Mouse (Mus musculus) heart, embryonic 16.5 days (tissue): ENCODE data around the gene Vil1. TPM values are rescaled to one million over a fixed set of nuclear protein-coding genes. Genes with fewer than 3 reads are reported as not detected.

Source experiments
- ATAC-seq: fragments of 200-750 bp; cut with Nextera tagmentation; replicated peaks from 2 replicates; pipeline ENCODE4 v1.8.0; 2017; ENCODE audit warnings: moderate number of reproducible peaks; ENCODE audit not compliant: insufficient read depth, low FRiP score; ENCODE audit errors: extremely low read depth
- H3K27ac ChIP-seq: fragments of 300-500 bp; sonication (generic); 2 replicates; pipeline ENCODE4 v1.5.1; 2014; ENCODE audit warnings: mild to moderate bottlenecking, low read length, control low read depth, moderate library complexity
- H3K27me3 ChIP-seq: fragments of 300-500 bp; sonication (generic); 2 replicates; pipeline ENCODE4 v1.6.1; 2014; ENCODE audit warnings: low read length, mixed read lengths; ENCODE audit not compliant: control insufficient read depth, insufficient read depth
- H3K36me3 ChIP-seq: fragments of 300-500 bp; sonication (generic); 2 replicates; pipeline ENCODE4 v1.6.1; 2014; ENCODE audit not compliant: control insufficient read depth, insufficient read depth
- H3K4me1 ChIP-seq: fragments of 300-500 bp; sonication (generic); 2 replicates; pipeline ENCODE4 v1.6.1; 2014; ENCODE audit warnings: low read length, mixed read lengths; ENCODE audit not compliant: control insufficient read depth, insufficient read depth
- H3K4me2 ChIP-seq: fragments of 300-500 bp; sonication (generic); 2 replicates; pipeline ENCODE4 v1.6.1; 2014; ENCODE audit warnings: low read depth, mild to moderate bottlenecking, control low read depth, low read length
- H3K4me3 ChIP-seq: fragments of 300-500 bp; sonication (generic); 2 replicates; pipeline ENCODE4 v1.5.1; 2014; ENCODE audit warnings: mild to moderate bottlenecking, control low read depth, low read length
- H3K9ac ChIP-seq: fragments of 300-500 bp; sonication (generic); 2 replicates; pipeline ENCODE4 v1.6.1; 2014; ENCODE audit warnings: low read length, control low read depth
- H3K9me3 ChIP-seq: fragments of 300-500 bp; sonication (generic); replicated peaks from 2 replicates; pipeline ENCODE4 v1.6.1; 2016; ENCODE audit warnings: low read length; ENCODE audit not compliant: control insufficient read depth
- WGBS: fragments of 180-500 bp; shearing (Covaris S2); extraction: QIAGEN DNeasy Blood & Tissue Kit; methylation state at CpG from one replicate; pipeline ENCODE4 v1.1.7; 2014; 5-methylcytosine and 5-hydroxymethylcytosine counted together
- polyA plus RNA-seq: library from polyadenylated mRNA; unstranded; fragments of >200 nt; fragmentation: Nextera tagmentation; extraction: Ambion mirVana; gene quantifications from 2 replicates; pipeline ENCODE4 v1.2.1, GENCODE M21; 2015

Vil1 gene
- polyA plus RNA-seq, 1 experiment from 2014 or later: 1.7 TPM

DNA sequence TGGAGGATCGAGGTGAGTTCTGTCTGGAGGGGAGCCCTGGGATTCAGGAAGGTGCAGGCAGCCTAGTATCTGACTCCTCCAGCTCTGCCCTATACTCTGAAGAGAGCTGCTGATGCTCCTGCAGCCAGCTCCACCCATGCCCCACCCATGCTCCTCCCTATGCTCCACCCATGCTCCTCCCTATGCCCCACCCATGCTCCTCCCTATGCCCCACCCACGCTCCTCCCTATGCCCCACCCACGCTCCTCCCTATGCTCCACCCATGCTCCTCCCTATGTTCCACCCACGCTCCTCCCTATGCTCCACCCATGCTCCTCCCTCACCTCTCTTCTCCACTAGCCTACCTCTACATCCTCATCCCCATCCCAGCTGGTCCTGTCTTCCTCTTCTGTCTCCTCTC is 6.0 kb downstream of the Vil1 start:
- Histone ChIP-seq H3K27ac (no peak overlapping the region), H3K36me3 (no peaks in the 10 kb centered on the region), H3K4me1 (peaks cover 2% of the 10 kb centered on the region; the same call in 1 of the 2 replicates), H3K4me3 (no peak overlapping the region), H3K9me3 (no peaks in the 10 kb centered on the region), H3K27me3 (no peaks in the 10 kb centered on the region), H3K9ac (no peak overlapping the region), H3K4me2 (no peak overlapping the region)
- WGBS: 47% methylated on average over 4 of the region's 4 CpGs
- no peak for ATAC-seq

DNA sequence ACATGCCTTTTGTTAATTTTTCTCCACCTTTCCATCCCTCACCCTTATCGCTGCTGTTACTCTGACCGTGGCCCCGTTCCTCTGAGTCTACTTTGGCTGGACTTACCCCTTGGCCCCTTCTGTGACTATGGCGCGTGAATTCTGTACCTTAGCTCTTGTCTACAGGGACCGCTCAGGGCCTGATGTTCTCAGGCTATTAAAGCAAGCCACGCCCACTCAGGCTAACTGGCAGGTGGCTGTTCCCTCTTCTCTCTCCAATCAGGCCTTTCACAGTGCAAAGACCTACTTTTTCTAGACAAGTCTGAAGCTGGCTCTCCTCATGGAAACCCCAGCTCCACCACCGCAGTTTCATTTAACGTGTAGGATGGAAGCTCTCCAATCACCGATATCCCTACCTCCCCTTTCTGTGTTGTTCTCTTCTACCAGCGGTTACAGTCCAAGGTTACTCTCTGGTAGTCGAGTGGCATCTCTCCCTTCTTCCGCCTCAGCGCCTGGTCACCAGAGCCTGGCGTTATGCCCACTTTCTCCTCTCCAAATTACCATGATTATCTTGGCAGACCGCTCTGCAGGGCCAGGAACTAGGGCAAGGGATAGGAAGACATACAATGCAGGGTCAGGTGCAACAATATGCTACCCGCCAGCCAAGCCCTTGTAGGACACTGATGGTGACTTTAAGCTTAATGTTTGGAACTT is 9.7 kb downstream of the Vil1 start:
- peaks cover 7% of the 10 kb centered on the region for H3K4me1 ChIP-seq
- no peak overlapping the region for H3K9ac ChIP-seq
- no peaks in the 10 kb centered on the region for H3K9me3 ChIP-seq
- no peak overlapping the region for H3K27ac ChIP-seq
- no peaks in the 10 kb centered on the region for H3K27me3 ChIP-seq
- no peak overlapping the region for H3K4me2 ChIP-seq
- H3K4me3 ChIP-seq: no peak overlapping the region
- WGBS: 66% methylated on average over 17 of the region's 17 CpGs
- no peaks in the 10 kb centered on the region for H3K36me3 ChIP-seq
- ATAC-seq: no peak

DNA sequence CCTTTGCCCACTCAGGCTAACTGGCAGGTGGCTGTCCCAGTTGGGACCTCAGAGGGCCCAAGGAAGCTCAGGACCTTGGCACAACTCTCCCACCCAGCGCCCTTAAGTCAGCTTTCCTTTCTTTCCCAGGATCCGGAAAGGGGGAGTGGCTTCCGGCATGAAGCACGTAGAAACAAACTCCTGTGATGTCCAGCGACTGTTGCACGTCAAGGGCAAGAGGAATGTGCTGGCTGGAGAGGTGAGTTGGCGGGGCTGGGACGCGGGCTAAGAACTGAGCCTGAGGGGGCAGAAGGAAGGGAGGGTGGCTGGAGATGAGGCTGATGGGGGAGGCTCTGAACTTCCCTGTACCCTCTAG is 10.2 kb downstream of the Vil1 start:
- Histone ChIP-seq H3K36me3 (no peaks in the 10 kb centered on the region), H3K9me3 (no peaks in the 10 kb centered on the region), H3K4me1 (peaks cover 7% of the 10 kb centered on the region), H3K27ac (no peak overlapping the region), H3K4me2 (no peak overlapping the region), H3K4me3 (no peak overlapping the region), H3K27me3 (no peaks in the 10 kb centered on the region), H3K9ac (no peak overlapping the region)
- 40% methylated on average over 9 of the region's 9 CpGs for WGBS
- no peak for ATAC-seq

DNA sequence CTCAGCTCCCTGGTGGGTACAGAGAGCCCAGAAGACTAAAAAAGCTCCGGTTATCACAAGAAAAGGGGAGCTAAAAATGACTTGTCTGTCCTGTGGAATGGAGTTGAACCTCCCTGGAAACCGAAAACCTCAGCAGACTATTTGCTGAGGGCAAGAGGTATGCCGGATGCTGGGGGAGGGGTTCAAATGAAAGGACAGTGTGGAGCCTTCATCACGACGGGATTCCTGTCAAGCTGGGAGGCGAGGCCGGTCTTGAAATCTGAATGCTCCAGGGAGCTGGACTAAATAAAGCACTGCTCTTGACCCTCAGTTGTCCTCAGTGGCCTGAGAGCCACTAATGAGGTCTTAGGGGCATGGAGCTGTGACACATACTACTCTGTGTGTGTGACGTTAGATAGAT is 14.0 kb downstream of the Vil1 start:
- Histone ChIP-seq H3K9me3 (no peaks in the 10 kb centered on the region), H3K4me2 (no peak overlapping the region), H3K36me3 (no peaks in the 10 kb centered on the region), H3K4me1 (peaks cover 7% of the 10 kb centered on the region), H3K27me3 (no peaks in the 10 kb centered on the region; the same call in 1 of the 2 replicates), H3K9ac (no peak overlapping the region), H3K4me3 (no peak overlapping the region), H3K27ac (no peak overlapping the region)
- ATAC-seq: no peak
- WGBS: 29% methylated on average over 8 of the region's 8 CpGs

DNA sequence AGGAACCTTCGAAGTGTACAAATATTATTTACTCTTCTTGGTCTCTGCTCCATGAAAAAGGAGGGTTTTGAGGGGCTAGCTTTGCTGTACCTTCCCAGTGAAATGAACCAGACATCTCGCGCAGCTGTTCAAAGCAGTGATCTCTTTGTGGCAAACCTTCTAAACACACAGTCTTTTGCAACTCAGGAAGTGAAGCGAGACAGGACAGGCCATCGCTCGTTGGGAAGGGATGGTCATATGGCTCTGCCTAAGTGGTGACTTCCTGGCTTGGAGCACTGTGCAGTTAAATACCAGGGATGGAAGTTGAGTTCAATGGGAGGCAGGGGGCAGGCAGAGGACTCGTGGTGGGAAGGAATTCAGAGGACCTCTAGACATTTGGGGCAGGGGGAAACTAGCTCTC is 16.7 kb downstream of the Vil1 start:
- Histone ChIP-seq H3K9ac (no peak overlapping the region), H3K36me3 (no peaks in the 10 kb centered on the region), H3K4me3 (no peak overlapping the region), H3K27me3 (no peaks in the 10 kb centered on the region; the same call in 1 of the 2 replicates), H3K4me2 (no peak overlapping the region), H3K9me3 (no peaks in the 10 kb centered on the region), H3K4me1 (peaks cover 5% of the 10 kb centered on the region), H3K27ac (no peak overlapping the region)
- no peak for ATAC-seq
- WGBS: 61% methylated on average over 7 of the region's 7 CpGs

DNA sequence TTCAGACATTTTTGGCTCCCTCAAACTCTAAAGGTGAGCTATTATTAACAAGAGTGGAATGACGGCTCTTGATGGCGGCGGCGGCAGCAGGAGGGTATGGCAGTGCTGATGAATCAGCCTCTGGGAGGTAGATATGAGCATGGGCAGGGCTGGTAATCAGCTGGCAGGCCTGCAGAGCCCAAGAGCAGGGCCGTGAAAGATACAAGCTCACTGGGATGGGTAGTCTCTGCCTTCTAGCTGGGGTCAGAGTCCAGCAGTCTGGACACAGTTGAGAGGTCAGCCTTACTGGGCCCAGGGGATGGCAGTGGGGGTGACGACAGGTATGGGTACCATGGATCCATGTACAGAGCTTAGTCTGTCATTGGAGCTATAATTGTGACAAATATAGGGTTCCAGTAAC is 24.0 kb downstream of the Vil1 start:
- Histone ChIP-seq H3K27me3 (no peaks in the 10 kb centered on the region), H3K36me3 (peaks cover 10% of the 10 kb centered on the region; the same call in 1 of the 2 replicates), H3K9me3 (no peaks in the 10 kb centered on the region), H3K4me3 (no peak overlapping the region), H3K4me1 (peaks cover 6% of the 10 kb centered on the region; the same call in 1 of the 2 replicates), H3K9ac (no peak overlapping the region), H3K4me2 (no peak overlapping the region), H3K27ac (no peak overlapping the region)
- ATAC-seq: no peak
- WGBS: 43% methylated on average over 6 of the region's 6 CpGs

DNA sequence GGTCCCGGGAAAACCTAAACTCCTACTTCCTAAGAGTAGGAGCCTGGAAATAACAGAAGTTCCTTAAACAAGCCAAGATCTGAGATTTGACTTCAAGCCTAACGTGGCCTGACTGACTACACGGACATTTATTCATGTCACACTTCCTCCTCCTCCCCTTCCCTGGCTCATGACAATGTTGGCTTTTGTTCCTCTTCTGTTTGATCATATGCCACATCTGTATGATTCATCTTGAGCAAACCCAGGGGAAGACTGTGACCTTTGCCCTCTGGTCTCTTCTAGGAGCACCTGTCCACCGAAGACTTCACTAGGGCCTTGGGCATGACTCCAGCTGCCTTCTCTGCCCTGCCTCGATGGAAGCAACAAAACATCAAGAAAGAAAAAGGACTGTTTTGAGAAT is 25.4 kb downstream of the Vil1 start:
- H3K9me3 ChIP-seq: no peaks in the 10 kb centered on the region
- H3K4me1 ChIP-seq: peaks cover 6% of the 10 kb centered on the region; the same call in 1 of the 2 replicates
- WGBS: 61% methylated on average over 5 of the region's 5 CpGs
- H3K4me2 ChIP-seq: no peak overlapping the region
- H3K9ac ChIP-seq: no peak overlapping the region
- no peaks in the 10 kb centered on the region for H3K27me3 ChIP-seq
- ATAC-seq: no peak
- H3K36me3 ChIP-seq: peaks cover 13% of the 10 kb centered on the region; the same call in 1 of the 2 replicates
- H3K27ac ChIP-seq: no peak overlapping the region
- no peak overlapping the region for H3K4me3 ChIP-seq

DNA sequence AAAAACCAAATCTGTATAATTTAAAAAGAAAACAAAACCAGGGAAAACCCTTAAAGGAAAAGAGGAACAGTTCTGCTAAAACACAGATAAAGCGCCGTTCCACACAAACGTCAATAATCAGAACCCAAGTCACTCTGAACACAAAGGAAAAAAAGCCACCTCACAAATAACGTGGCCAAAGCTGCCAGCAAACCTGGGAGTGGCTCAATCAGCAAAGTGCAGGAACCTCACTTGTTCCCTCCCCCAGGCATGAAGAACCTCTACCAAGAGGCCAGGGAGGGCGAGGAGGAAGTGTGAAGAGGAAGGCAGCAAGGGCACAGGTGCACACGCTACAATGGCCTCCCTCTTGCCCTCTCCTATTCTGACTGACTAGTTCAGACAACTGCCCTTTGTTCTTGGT is 26.4 kb downstream of the Vil1 start:
- H3K36me3 ChIP-seq: peaks cover 17% of the 10 kb centered on the region
- 66% methylated on average over 6 of the region's 6 CpGs for WGBS
- no peak for ATAC-seq
- no peak overlapping the region for H3K4me2 ChIP-seq
- H3K4me3 ChIP-seq: no peak overlapping the region
- H3K27me3 ChIP-seq: no peaks in the 10 kb centered on the region
- no peak overlapping the region for H3K9ac ChIP-seq
- H3K4me1 ChIP-seq: peaks cover 6% of the 10 kb centered on the region; the same call in 1 of the 2 replicates
- H3K27ac ChIP-seq: no peak overlapping the region
- H3K9me3 ChIP-seq: no peaks in the 10 kb centered on the region

DNA sequence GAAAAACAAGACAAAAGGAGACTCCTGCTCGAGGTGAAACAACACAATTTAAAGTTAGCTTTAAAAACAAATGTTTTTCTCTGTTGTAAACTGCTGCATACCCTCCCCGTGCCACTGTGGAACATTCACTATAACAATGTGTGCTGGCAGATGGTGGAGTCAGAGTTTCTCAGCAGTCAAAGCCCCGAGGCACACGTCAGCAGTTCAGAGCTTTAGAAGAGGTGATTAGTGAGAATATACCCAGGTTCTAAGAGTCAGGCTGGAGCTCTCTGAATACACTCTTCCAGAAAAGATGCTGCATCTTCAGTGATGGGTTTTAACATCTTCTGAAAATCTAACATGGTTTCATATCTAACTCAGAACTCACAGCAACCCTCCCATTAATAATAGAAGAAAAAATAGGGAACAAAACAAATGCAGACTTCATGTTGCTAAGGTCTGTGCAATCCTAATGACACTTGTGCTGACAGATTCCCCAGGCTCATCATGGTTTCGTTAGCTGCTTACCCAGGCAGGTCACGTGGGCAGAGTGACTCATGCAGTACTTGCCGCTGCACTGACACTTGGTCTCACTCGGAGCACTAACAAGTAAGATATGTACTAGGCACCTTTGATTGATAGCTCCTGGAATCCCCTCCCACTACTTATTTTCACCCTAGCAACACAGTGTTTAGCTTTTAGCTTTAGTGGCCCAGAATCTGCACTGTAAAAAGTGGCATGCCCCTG is 28.7 kb downstream of the Vil1 start:
- no peaks in the 10 kb centered on the region for H3K9me3 ChIP-seq
- no peak overlapping the region for H3K4me2 ChIP-seq
- no peaks in the 10 kb centered on the region for H3K27me3 ChIP-seq
- peaks cover 23% of the 10 kb centered on the region for H3K36me3 ChIP-seq
- WGBS: 50% methylated on average over 8 of the region's 8 CpGs
- H3K27ac ChIP-seq: no peak overlapping the region
- no peak overlapping the region for H3K4me3 ChIP-seq
- no peak overlapping the region for H3K9ac ChIP-seq
- H3K4me1 ChIP-seq: peaks cover 6% of the 10 kb centered on the region; the same call in 1 of the 2 replicates
- peak; percentile 71; the same call in 1 of the 2 replicates for ATAC-seq
